Mouse (Mus musculus): ENCODE measurements around the gene Ror1. TPM values are rescaled to one million over a fixed set of nuclear protein-coding genes. Genes with fewer than 3 reads are reported as not detected.

Gene Ror1
- total RNA-seq, 2 experiments from 2014 or later: 5.3 to 5.8 TPM

Other genes starting within 250 kb of the Ror1 start
- gene Pgm1, start 166.4 kb upstream of the Ror1 start, total RNA-seq (2021): 10 to 100 TPM; 58.6 to 62.7 TPM
- 1 to 10 TPM; 4.4 to 6.0 TPM for gene Itgb3bp, start 166.0 kb upstream of the Ror1 start, total RNA-seq (2021)